Mouse (Mus musculus) heart, postnatal 0 days (tissue): ENCODE results near the gene Rai14.

Experiments used
- CTCF ChIP-seq: IDR thresholded peaks from 2 replicates; pipeline ENCODE4 v1.5.1; 2016; ENCODE audit warnings: antibody characterized with exemption, control low read depth, low read depth
- EP300 ChIP-seq: IDR thresholded peaks from 2 replicates; pipeline ENCODE4 v1.6.1; 2016; ENCODE audit warnings: antibody characterized with exemption, low read depth

GRCm38 (mm10) chr15:10658803-10659202, 55.6 kb downstream of the Rai14 start:
- TF ChIP-seq CTCF (no peak), EP300 (no peak)
